Mouse (Mus musculus) G1E (cell line): ENCODE measurements around the gene Trim9. TPM values are rescaled to one million over a fixed set of nuclear protein-coding genes. Genes with fewer than 3 reads are reported as not detected.

Experiments used
- ATAC-seq: 2 replicates; pipeline ENCODE4 v1.8.0; 2016; ENCODE audit warnings: mild to moderate bottlenecking; ENCODE audit not compliant: insufficient number of reproducible peaks, poor library complexity, low FRiP score, severe bottlenecking; ENCODE audit errors: extremely low read depth
- DNase-seq: peaks from one replicate; pipeline ENCODE4 v3.0.0; 2012; ENCODE audit warnings: low spot score
- H3K27me3 ChIP-seq: 2 replicates; pipeline ENCODE4 v1.6.1; 2012; ENCODE audit warnings: mild to moderate bottlenecking, low read length, inconsistent platforms; ENCODE audit not compliant: insufficient read depth
- H3K36me3 ChIP-seq: replicated peaks from 2 replicates; pipeline ENCODE3; 2012; ENCODE audit warnings: mild to moderate bottlenecking, inconsistent platforms
- H3K4me1 ChIP-seq: 2 replicates; pipeline ENCODE4 v1.6.1; 2012; ENCODE audit warnings: low read depth, low read length, inconsistent platforms, mixed read lengths; ENCODE audit not compliant: insufficient read depth
- H3K4me3 ChIP-seq: 2 replicates; pipeline ENCODE4 v1.5.1; 2012; ENCODE audit warnings: low read depth, mild to moderate bottlenecking, inconsistent platforms, low read length, moderate library complexity, mixed read lengths
- H3K9me3 ChIP-seq: replicated peaks from 2 replicates; pipeline ENCODE4 v1.6.1; 2012; ENCODE audit warnings: inconsistent platforms
- CTCF ChIP-seq: IDR thresholded peaks from 2 replicates; pipeline ENCODE4 v1.5.1; 2012; ENCODE audit warnings: low read depth, low read length, inconsistent platforms, mixed read lengths
- GATA1 ChIP-seq: IDR thresholded peaks from 2 replicates; pipeline ENCODE4 v1.6.1; 2012; ENCODE audit warnings: borderline replicate concordance, low read length, inconsistent platforms, mixed read lengths
- GATA2 ChIP-seq: IDR thresholded peaks from 2 replicates; pipeline ENCODE4 v1.6.1; 2012; ENCODE audit warnings: low read depth, low read length, inconsistent platforms, borderline replicate concordance
- POLR2AphosphoS5 ChIP-seq: IDR thresholded peaks from 2 replicates; pipeline ENCODE4 v1.6.1; 2012; ENCODE audit warnings: low read depth, low read length, inconsistent platforms; ENCODE audit not compliant: insufficient replicate concordance
- TAL1 ChIP-seq: conservative IDR thresholded peaks from 2 replicates; pipeline ENCODE4 v1.6.1; 2012; ENCODE audit warnings: low read depth, low read length, inconsistent platforms, mixed read lengths
- polyA plus RNA-seq: library from polyadenylated mRNA; stranded (reverse); fragments of >175 nt; gene quantifications from 2 replicates; pipeline ENCODE4 v1.2.3, GENCODE M21; 2012
- total RNA-seq, 2 experiments: library from RNA; stranded (forward) in 1 of 2; stranded (reverse) in 1 of 2; fragments of 200-1000 nt in 1 of 2; fragments of >200 nt in 1 of 2; fragmentation: Nextera tagmentation in 1 of 2; gene quantifications; 2 replicates each; pipeline ENCODE4 v1.2.3; 2014 to 2017

Gene Trim9
- total and polyA plus RNA-seq, 3 experiments, result 1.1 TPM; not detected in 2

GRCm38 (mm10) chr12:70285521-70285920, 61.9 kb downstream of the Trim9 start:
- no peaks in the 10 kb centered on the region for H3K4me1 ChIP-seq
- no peaks in the 10 kb centered on the region for H3K36me3 ChIP-seq
- peaks cover 6% of the 10 kb centered on the region; the same call in 1 of the 2 replicates for H3K27me3 ChIP-seq
- DNase-seq (no peak), ATAC-seq (no peak)
- no peak overlapping the region for H3K4me3 ChIP-seq
- no peak for TF ChIP-seq GATA2
- no peak for TF ChIP-seq TAL1
- TF ChIP-seq CTCF, result no peak
- TF ChIP-seq GATA1, result no peak
- TF ChIP-seq POLR2AphosphoS5, result no peak
- no peaks in the 10 kb centered on the region for H3K9me3 ChIP-seq

GRCm38 (mm10) chr12:70284979-70285378, 62.4 kb downstream of the Trim9 start:
- no peak for ATAC-seq
- Histone ChIP-seq H3K36me3 (no peaks in the 10 kb centered on the region), H3K27me3 (peaks cover 6% of the 10 kb centered on the region; the same call in 1 of the 2 replicates), H3K4me1 (no peaks in the 10 kb centered on the region), H3K9me3 (no peaks in the 10 kb centered on the region), H3K4me3 (no peak overlapping the region)
- no peak for DNase-seq
- TF ChIP-seq POLR2AphosphoS5 (no peak), CTCF (no peak), GATA1 (no peak), TAL1 (no peak), GATA2 (no peak)

- no peak overlapping the region for H3K4me3 ChIP-seq
- TF ChIP-seq GATA2 (no peak), POLR2AphosphoS5 (no peak), GATA1 (no peak), TAL1 (no peak)
- peaks cover 7% of the 10 kb centered on the region; the same call in 1 of the 2 replicates for H3K27me3 ChIP-seq
- no peaks in the 10 kb centered on the region for H3K36me3 ChIP-seq
- H3K9me3 ChIP-seq, result no peaks in the 10 kb centered on the region
- DNase-seq (no peak), ATAC-seq (no peak)
- H3K4me1 ChIP-seq, result no peaks in the 10 kb centered on the region
Measured at GRCm38 (mm10) chr12:70283116-70283731, 64.2 kb downstream of the Trim9 start.

- DNase-seq (no peak), ATAC-seq (no peak)
- Histone ChIP-seq H3K27me3 (peaks cover 12% of the 10 kb centered on the region), H3K36me3 (no peaks in the 10 kb centered on the region), H3K4me3 (no peak overlapping the region), H3K4me1 (no peaks in the 10 kb centered on the region), H3K9me3 (no peaks in the 10 kb centered on the region)
- TF ChIP-seq TAL1 (no peak), GATA1 (no peak), GATA2 (no peak), CTCF (no peak)
Measured at GRCm38 (mm10) chr12:70280930-70281329, 66.5 kb downstream of the Trim9 start.

GRCm38 (mm10) chr12:70280381-70280780, 67.0 kb downstream of the Trim9 start:
- no peak for ATAC-seq
- no peak overlapping the region for H3K4me3 ChIP-seq
- no peaks in the 10 kb centered on the region for H3K36me3 ChIP-seq
- H3K4me1 ChIP-seq, result no peaks in the 10 kb centered on the region
- no peak for TF ChIP-seq GATA1
- TF ChIP-seq CTCF, result no peak
- TF ChIP-seq TAL1, result no peak
- TF ChIP-seq GATA2, result no peak
- no peak for TF ChIP-seq POLR2AphosphoS5
- no peak for DNase-seq
- H3K9me3 ChIP-seq, result no peaks in the 10 kb centered on the region
- peaks cover 14% of the 10 kb centered on the region for H3K27me3 ChIP-seq

GRCm38 (mm10) chr12:70277071-70277939, 70.1 kb downstream of the Trim9 start:
- no peak for DNase-seq
- Histone ChIP-seq H3K36me3 (no peaks in the 10 kb centered on the region), H3K4me3 (no peak overlapping the region), H3K4me1 (no peaks in the 10 kb centered on the region), H3K27me3 (peaks cover 25% of the 10 kb centered on the region), H3K9me3 (no peaks in the 10 kb centered on the region)
- TF ChIP-seq POLR2AphosphoS5, result no peak
- TF ChIP-seq CTCF, result no peak
- TF ChIP-seq GATA2, result no peak
- TF ChIP-seq GATA1, result no peak
- no peak for TF ChIP-seq TAL1
- ATAC-seq, result no peak
